Mouse (Mus musculus) adrenal gland, adult 18-20 months (tissue): ENCODE results near the gene Upp2. TPM values are rescaled to one million over a fixed set of nuclear protein-coding genes. Genes with fewer than 3 reads are reported as not detected.

ENCODE experiments used
- DNase-seq, 2 experiments: peaks; one replicate each; pipeline ENCODE4 v3.0.0; 2021 to 2022; ENCODE audit warnings: low spot score in 2 of 2
- total RNA-seq, 2 experiments: library from RNA; stranded (reverse); gene quantifications; 1 replicate in 1 of 2; 2 replicates in 1 of 2; pipeline ENCODE4 v1.2.3; 2021

Gene Upp2
- total RNA-seq, 2 experiments from 2014 or later = 17.3 to 18.1 TPM

DNA sequence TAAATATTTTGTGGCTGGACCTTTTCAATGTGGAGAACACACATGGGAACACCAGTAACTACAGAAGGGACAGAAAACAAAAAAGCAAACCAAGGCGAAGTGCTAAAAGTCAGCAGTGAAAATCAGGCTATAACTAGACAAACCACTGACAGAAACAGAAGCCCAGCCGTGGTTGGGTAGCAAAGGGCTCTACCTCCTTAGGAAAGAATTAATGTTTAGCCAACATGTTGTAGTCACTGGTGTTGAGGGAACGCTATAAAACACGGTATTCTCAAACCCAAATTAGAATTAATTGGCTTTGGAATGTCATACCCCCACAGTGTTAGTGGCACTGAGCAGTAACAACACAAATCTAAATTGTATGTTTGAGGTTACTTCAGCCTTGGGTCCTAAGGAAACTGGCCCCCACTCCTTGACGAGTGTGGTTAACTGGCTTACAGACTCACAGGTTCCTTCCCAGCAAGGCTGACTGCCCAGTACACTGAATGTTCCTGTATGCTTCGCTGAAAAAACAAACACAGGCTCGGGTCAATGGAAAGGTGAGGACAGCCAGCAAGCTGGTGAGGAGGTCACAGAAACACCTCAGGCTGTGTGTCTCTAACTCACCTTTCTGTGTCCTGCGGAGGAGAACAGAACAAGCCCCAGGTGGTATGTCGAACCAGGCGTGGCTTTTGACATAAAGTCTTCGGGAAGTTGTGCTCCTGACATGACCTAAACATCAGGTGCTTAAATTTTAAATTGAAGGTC is 180.6 kb downstream of the Upp2 start:
- no peak for DNase-seq

DNA sequence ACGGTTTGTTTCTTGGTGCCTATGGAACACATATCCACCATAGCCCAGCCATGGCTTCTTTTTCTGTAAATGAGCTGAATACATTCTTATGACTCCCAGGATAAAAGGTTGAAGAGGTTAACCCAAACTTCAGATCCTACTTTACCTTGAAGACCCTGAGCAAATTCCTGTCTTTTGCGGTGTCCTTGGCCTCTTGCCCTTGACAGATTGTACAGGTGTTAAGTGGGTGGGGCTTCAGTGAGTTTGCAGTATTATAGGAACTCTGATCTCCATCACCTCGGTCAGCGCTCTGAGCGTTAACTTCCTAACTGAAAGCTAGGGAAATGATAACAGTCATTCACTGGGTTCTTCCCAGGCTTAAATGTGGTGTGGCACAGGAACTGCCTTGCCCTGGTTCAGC is 181.2 kb downstream of the Upp2 start:
- no peak for DNase-seq

GRCm38 (mm10) chr2:58752891-58753290 is 185.8 kb downstream of the Upp2 start:
- no peak for DNase-seq

GRCm38 (mm10) chr2:58754736-58755135 is 187.6 kb downstream of the Upp2 start:
- DNase-seq = no peak

GRCm38 (mm10) chr2:58758081-58758480 is 191.0 kb downstream of the Upp2 start:
- no peak for DNase-seq

- DNase-seq = no peak
Observed at GRCm38 (mm10) chr2:58759676-58760075, 192.6 kb downstream of the Upp2 start.

DNA sequence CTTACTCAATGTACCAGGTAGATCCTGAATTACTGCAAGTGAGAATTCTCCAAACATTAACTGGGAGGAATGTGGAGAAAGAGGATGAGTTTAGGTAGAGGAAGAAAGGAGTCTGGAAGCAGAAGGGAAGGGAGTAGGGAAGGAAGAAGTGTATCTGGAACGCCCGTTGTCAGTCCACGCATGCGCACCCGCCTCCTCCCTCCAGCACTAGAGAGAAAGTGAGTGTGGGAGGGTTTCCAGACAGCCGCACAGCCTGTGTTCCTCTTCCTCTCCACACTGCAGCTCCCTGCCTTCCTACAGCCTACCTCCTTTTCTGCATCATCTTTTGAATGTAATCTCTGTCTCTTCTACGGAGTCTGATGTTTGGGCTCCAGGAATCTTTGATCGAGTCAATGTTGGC is 198.0 kb downstream of the Upp2 start:
- no peak for DNase-seq

DNA sequence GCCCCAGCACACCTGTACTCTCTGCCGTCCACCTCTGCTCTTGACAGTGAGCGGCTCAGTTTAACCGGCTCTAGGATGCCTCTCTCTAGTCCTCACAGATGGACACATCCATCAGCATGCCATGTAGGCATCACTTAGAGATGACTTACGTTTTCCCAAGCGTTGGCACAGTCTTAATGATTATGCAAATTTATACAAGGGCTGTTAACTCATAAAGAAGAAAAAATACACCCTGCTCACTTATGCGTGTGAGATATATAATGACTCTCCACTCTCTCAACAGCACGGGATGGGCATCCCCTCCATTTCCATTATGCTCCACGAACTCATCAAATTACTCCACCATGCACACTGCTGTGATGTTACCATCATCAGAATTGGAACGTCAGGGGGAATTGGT is 206.7 kb downstream of the Upp2 start:
- DNase-seq = no peak

GRCm38 (mm10) chr2:58778986-58779495 is 211.9 kb downstream of the Upp2 start:
- DNase-seq = no peak

DNA sequence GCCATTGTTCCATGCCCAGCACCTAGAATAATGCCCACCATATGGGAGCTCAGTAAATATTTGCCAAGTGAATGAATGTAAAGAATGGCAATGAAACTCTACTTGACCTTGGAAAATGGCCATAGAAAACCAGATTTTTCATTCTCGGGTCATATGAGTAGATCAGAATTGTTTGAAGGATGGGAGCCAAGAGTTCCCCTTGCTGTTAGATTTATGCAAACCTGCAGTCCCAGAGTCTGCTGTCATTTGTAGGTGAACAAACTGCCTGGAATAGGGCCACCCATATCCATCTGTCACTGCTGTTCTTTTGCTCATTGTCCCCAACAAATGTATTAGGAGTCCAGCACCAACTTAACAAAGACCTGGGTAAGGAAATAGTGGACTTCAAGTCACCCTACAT is 216.4 kb downstream of the Upp2 start:
- no peak for DNase-seq

DNA sequence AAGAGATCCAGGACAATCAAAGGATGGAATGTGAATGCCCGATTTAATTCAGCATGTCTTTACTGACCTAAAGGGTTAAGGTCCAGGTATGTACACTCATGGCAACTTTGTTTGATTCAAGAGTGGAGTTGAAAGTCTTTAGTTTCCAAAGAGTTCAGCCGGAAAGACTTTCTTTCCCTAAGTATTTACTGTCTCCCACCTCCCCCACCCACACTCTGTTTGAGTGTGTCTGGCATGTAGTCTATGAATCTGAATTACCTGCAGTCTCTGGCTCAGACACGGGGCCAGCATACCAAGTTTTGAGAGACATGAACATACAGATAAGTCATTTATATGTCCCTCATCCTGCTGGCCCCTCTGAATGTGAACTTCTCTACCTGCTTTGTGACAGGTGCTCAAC is 219.1 kb downstream of the Upp2 start:
- no peak for DNase-seq

GRCm38 (mm10) chr2:58786681-58787080 is 219.6 kb downstream of the Upp2 start:
- no peak for DNase-seq

DNA sequence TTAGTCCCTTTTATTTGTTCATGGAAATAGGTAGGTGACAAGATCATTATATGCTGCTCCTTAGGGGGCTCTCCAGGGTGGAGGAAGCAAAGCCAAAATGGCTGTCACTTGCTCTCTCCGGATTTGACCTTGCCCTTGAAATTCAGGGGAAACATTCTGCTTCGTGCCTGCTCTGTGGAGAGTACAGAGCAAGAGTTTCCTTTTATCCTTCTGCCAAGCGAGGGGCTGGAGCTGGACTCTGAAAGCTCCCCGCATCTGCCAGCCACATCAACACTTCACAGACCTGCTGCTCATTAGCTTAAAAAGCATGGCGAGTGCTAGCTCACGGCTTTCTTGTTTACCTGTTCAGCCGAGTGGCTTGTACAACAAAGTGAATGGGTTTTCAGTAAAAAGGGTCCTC is 220.3 kb downstream of the Upp2 start:
- no peak for DNase-seq

DNA sequence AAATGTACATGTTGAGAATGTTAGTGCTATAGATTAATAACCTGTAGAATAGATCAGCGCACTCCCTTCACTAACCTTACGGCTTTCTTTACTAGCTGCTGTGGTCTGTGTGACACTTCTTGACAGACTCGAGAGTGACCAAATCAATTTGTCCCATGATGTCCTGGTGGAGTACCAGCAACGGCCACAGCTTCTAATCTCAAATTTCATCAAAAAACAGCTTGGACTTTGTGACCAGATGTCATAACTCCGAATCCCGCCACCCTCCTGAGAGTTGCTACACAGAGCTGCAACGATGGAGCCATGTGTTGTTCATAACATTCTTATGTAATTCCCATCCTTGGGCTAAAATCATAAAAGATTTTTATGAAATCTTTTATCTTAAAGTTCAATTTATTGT is 222.8 kb downstream of the Upp2 start:
- DNase-seq = no peak

DNA sequence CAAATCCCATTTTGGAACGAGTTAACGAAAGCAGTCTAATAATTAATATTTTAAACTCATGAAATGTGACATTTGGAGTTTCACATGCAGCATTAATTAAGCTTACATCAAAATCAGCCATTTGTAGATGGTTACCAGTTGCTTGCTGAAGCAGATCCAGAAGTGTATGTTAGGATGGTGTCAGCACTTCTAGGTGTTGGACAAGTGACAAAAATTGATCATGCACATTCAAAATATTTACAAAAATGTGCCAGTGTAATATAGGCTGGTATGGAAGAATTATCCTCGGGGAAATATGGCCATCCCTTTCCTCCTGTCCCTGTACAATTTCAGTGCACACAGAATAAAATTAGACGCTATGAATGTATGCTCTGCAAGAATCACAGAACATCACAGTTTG is 223.3 kb downstream of the Upp2 start:
- no peak for DNase-seq

DNA sequence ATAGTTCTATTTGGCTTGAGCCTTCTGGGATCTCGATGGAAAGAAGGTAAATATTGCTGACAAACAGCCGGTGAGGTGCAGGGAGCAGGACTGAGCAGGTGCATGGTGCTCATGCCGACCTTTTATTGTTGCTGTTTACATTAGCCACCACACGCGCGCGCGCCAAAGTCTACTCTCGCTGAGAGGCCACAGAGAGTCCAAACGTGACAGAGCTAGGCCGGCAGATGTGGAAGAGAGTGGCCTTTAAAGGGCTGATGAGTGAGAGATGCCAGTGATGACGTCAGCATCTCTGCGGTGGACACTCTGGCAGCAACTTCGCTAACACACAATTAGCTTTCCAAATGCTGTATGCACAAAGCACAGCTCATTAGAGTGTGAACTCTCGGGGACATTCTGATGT is 227.4 kb downstream of the Upp2 start:
- DNase-seq = no peak

GRCm38 (mm10) chr2:58795432-58795831 is 228.3 kb downstream of the Upp2 start:
- no peak for DNase-seq

DNA sequence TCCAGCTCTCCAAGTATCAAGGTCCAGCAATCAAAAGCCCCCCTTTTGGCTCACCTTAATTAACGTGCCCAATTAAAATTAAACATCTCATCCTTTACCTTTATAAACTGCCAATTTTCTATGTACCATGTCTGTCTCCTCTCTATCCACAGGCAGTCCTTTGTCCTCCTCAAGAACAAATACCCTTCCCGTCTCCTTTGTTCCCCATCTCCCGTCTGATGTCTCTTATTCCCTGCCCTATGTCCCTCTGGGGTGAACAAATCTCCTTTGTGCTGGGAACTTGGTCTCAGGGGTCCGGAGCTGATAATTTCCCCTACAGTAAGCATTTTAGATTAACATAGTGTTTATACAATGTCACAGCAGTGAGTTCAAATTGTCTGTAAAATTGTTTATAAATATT is 230.4 kb downstream of the Upp2 start:
- DNase-seq = no peak

GRCm38 (mm10) chr2:58799126-58799525 is 232.0 kb downstream of the Upp2 start:
- DNase-seq = no peak

GRCm38 (mm10) chr2:58799623-58800022 is 232.5 kb downstream of the Upp2 start:
- no peak for DNase-seq

DNA sequence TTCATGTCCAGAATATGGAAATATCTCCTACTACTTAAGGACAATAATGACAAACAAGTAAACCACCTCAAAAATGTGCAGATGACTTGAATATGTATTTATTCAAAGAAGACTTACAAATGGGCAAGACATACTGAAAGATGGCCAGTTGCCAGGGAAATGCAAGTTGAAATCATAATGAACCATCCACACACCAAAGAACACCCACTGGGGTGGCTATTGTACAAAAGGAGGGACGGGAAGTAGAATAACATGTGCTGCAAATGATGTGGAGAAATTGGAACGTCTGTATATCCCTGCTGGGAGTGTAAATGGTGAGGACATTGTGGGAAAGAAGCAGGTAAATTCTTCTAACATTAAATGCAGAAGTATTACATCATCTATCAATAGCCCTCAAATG is 245.8 kb downstream of the Upp2 start:
- DNase-seq = no peak

DNA sequence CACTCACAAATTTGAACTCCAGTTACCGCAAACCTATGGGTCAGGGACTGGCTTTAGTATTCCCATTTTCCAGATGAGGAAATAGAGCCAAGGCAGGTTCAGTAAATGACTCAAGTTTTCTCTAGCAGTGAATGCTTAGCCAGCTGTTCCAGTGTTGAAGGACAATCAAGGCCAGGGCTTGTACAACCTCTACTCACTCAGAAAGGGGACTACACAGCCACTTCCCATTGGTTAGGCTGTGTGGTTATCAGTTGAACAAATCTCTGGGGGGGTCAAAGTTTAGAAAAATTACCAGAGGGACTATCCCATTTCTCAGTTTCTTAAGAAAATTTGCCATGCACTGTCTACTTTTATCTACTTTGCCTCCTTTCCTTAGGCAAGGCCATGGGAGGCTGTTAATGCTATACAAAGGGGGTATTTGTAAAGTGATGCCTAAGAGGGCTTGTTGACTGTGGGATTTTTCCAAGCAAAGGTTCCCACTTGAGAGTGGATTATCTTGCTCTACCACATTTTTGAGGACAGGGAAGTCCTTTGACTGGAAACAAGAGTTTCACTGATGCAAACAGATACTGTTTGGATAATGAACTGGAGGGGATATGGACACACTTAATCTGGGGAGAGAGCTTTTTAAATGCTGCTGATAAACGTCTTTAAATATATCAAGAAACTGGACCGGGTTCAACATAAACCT is 262.0 kb downstream of the Upp2 start:
- no peak for DNase-seq
